Mouse (Mus musculus) forelimb bud, embryonic 11.5 days (tissue): ENCODE data around the gene Kdm4b.

Experiments
- DNase-seq: peaks from one replicate; pipeline ENCODE4 v3.0.0-alpha.2; 2012; ENCODE audit warnings: low read depth, low spot score

Gene Kdm4b

DNA sequence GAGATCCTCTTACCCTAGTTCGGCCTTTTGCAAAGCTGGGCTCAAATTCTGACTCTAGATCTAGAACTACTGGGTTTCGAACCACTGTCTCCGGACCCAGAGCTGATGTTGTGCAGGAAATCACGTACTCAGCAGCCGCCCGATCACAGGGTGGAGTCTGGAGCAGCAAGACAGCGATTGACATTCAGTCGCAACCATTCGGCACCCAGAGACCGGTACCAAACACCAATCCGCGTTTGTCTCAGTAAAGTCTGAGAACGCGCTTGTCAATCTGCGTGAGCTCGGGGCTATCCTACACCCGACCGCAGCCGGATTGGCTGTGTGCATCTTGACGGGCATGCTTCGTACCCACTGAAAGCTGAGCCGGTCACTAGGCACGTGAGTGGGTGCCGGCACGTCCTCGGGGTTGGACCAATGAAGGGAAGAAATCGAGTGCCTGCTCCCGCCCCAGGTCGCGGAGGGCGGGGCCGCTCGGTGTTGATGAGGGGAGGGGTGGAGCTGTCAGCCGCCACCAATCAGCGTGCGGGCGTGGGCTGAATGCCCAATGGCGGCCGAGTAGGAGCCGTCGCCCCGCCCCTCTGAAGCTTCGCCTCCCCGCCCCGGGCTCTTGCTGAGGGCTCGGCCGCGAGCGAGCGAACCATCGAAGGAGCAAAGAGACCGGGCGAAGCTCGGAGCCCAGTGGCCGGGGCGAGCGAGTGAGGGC is at the start of gene Kdm4b:
Gene Kdm4b, plus strand, starts transcription at position 613 of the 703 bp plus-strand sequence.
- DNase-seq = peak; percentile 98

DNA sequence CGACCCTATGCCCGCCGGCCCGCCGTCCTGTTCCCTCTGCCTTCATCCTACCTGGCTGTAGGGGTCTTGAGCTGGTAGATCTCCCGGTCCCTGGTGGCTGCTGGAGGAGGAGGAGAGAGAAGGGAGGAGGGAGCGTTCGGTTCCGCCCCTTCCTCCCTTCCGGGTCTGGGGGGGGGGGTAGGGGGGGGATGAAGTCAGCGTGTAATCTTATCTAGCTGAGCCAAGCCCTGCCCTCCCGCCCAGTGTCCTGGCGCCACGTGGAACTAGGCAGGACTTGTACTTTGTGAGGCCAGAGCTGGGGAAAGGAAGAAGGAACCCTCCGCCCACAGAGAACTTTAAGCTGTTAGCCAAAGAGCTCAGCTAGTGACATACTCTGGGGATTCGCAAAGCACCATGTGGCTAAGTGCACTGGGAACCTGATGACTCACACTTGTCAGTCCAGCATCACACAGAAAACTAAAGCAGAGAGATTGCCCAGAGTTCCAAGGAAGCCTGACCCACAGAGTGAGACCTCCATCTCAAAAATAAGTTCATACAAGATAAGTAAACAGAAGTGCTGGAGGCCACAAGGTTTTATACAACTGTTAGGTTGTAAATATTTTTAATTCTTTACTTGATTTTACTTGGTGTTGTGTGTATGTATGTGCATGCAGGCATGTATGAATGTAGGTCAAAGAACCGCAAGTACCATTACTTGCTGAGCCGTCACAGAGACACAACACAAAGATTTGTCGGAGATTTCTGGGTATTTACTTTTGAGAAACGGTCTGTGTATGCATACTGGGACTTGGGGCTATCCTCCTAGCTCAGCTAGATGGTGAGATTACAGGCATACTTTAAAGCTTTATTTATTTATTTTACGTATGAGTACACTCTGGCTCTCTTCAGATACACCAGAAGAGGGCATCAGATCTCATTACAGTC is 49.0 kb upstream of the Kdm4b start, which contains the start of gene Ticam1:
Gene Ticam1, minus strand, starts transcription at position 144 of the 924 bp plus-strand sequence.
- peak; percentile 98 for DNase-seq

DNA sequence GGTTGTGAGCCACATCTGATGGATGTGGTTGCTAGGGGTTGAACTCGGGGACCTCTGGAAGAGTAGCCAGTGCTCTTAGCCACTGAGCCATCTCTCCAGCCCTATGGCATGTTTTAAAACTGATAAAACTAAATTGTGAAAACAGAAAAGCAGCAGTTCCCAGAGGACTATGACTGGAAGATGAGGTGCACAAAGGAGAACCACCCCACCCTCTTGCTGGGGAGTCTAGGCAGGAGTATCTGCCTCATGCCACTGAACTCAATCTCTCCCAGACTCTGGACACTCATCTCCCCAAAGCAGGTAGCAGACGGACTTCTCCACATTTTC is 48.3 kb upstream of the Kdm4b start:
- no peak for DNase-seq

DNA sequence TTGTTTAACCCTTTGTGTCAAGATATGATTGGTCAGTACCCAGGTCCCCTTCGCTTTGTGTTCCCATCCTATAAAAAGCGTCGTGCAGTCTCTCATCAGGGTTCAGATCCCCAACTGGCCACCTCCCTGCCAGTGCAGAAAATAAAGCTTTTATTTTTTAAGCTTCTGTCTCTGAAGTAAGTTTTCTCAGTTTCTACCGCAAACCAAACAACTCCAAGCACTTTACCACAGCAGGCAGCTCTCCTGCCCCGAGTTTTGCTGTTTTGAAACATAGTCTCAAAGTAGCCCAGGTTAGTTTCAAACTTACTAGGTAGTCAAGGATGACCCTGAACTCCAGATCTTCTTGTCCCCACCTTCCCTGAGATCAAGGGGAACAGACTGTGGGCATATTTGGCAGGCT is 47.5 kb upstream of the Kdm4b start:
- DNase-seq = no peak

DNA sequence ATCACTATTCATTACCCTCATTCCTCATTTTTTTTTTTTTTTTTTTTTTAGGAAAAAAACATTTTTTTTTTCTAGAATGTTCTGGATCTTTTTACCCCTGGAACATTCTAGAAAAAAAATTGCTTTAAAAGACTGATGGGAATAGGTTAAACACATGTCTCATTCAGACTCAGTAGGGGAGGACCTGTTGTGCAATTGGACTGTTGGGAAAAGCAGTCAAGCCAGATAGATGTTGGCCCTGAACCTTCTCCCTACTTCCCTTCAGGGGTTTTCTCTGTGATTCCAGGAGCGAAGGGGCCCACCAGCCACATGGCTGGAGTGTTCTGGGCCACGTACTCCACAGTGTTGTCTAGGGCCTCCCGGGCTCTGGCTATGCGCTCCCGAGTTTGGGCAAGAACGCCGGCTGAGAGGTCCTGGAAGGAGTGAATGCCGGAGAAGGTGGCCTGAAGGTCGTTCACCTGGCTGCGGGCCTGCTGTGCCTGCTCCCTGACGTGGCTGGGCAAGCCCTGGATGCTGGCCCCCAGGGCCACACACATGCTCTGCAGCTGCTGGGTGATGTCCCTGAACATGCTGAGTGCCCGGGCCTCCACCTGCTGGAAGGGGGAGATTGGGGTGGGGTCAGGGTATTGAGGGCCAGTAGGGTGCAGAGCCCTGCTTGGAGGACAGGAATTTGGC is 46.2 kb upstream of the Kdm4b start:
- DNase-seq = no peak

DNA sequence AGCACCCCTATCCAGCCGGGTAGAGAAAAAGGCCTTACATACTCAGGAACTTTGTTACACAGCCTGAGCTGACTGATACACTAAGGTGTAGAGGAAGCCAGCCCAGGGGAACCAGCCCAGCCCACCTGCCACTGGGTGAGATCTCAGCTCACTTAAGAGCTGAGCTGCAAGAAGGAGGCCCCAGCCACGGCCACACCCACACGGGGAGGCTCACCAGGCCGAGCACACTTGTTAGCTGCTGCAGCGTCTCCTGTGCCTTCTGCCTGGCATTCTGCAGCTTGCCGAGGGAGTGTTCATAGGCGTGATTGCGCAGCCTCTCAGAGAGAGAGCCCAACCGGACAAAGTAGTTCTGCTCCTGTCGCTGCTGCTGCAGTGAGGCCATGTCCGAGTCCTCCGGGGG is 44.7 kb upstream of the Kdm4b start:
- DNase-seq = no peak

DNA sequence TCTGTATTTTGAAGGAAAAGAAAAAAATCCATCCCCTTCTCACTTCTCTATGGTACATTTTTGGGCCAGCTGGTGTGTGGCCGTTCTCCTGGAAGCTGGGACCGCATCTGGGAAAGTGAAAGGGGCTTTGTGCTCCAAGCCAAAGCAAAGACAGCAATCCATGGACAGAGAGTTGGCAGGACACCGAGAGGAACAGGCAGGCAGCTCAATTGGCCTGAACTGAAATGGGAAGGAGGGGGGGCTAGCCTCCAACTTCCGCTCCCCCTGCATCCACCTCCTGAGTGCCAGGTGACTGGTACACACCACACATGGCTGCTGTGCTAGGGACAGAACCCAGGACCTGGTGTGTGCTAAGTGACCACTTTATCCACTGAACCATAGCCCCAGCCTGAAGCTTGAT is 43.1 kb upstream of the Kdm4b start:
- DNase-seq = no peak

DNA sequence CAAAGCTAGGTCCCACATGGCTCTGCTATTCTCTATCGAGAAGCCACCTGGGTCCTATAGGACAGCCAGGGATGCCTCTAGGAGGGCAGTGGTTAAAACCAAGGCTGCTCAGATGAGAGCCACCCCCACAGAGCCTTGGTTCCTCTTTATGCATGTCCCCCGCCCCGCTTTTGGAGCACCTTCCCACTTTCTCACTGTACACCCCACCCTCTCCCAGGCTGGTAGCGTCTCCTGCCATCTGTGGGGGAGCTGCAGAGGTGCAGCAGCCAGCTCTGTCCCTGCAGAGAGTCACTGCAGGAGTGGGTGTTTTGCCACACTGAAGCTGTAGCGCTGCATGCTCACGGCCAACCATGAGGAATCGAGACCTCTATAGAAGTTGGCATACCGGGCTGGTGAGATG is 42.5 kb upstream of the Kdm4b start:
- DNase-seq = no peak

DNA sequence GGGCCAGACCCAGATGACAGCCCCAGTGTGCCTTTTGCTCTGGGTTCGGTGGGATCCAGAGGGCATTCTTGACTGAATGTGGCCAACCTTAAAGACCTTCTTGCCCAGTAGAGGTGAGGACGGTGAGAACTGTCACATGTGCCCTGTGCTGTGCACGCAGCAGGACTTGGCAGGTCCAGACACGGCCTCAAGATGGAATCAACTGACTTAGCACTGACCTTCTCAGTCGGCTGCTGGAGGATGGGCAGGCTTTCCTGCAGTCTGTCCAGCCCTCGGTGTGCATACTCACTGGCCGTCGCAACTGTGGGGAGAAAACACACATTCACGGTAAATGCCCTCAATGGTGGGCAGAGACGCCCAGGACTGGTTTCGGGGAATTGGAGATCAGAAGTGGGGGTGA is 39.9 kb upstream of the Kdm4b start:
- no peak for DNase-seq

DNA sequence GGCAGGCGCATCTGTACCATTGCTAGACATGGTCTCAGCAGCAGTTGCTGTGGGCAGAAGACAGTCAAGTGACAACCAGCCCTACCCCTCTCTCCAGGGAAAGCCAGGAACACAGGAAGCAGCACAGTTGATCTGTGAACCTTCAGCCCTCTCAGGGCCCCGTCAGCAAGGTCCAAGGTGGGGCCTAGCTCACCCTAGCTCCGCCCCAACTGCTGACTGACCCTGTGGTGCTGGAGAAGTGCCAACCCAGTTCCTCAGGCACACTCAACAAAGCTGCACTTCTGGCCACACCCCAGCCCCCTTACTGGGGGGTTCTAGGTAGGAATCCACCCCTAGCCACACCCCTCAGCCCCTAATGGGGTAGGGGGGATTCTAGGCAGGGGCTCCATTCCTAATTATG is 38.0 kb upstream of the Kdm4b start:
- DNase-seq = no peak

DNA sequence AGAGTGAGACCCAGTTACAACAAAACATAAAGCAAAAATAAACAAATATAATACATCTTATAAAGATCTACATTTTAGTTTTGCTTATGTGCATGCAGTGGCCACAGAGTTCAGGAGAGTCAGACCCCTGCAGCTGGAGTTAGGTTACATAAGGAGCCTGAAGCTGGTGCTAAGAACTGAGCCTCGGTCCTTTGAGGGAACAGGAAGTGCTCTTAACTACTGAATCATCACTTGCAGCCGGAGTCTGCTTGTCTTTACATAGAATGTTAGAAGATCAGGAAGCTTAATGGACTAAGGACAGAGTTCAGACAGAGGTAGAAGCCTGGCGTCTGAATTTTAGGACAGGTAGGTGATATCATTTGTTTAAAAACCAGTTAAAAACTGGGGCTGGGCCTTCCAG is 37.0 kb upstream of the Kdm4b start:
- DNase-seq = no peak

DNA sequence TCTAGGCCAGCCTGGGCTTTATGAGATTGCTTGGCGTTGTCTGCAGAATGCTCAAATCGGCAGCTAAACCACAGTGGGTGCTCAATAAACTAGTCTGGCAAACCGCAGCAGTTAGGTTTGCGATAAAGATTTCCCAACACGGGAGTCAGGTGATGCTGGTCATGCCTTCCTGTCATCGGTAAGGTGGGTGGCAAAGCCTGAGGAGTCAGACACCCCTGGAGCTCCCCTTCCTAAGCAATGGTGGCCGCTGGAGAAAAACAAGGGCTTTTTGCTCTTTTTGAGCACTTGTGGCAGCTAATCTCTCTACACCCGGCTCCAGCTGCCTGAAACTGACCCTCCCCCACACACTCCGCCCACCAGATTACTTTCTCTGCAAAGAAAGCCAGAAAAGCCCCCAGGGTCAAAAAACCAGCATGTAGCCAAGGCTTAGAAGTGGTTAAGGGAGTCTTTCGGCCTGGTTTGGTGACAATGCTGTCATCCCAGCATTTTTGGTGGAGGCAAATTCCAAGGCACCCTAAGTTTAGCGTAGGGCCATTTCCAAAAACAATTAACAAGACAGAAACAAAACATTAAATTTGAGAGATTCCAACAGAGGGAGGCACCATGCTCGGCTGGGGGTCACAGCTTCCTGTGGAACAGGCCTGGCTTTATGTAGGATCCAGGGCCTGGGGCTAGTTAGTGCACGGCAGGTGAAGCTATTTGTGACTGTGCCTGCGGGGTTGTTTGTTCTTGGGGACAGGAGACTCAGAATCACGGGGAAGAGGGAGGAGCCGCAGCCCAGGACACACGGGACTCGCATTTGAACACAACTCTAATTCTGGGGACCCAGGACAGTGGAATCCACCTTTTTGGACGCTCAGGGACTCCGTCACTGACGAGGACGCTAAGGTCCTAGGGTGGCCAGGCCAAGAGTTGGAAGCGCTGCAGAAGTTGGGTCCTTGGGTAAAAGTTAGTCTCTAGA is 36.2 kb upstream of the Kdm4b start:
- peak; percentile 87 for DNase-seq

DNA sequence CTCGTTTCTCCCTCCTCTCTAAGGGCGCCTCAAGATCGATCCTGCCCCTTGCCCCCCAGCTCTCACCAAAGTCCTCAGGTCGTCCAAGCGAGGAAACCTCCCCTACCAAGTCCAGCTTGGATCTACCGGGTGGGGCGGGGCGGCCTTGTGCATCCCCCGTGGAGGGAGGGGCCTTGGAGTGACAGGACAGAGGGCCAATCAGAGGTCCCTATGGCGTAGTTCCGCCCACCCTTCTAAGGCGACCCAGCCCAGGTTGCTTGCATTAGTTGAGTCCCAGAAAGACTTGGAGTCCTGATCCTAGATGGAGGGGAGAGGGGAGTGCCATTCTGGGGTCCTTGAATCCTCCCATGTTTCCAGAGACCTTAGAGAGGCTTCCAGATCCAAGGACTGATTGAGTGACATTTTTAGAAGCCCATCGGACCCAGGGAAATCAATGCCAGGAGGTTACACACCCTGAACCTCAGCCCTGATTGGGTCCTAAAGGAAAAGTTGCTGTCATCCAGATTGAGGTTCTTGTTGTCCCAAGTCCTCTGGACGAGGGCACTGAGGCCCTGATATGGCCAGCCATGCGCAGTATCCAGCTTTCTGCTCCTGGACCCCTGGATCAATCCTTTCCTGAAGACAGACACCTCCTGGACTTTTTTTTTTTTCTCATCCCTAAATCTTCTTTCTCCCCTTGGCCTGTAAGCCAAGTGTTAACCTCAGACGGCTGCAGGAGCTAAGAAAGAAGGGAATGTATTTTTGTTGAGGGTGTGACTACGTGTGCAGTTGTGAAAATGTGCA is 35.3 kb upstream of the Kdm4b start:
- DNase-seq = peak; percentile 97

DNA sequence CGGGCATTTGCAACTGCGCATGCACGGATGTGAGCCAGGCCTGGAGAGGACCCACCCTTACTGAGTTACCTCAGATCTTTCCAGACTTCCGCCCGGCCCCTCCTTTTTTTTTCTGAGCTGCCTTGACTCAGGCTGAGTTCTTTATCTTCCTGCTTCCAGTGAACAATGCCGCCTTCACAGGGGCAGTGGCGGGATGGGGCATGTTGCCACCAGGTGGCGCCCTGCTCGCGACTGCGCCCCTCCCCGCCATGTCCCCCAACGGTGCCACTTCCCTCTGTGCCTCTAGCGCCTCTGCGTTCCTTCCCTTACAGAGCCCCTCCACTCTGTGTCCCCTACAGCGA is 34.7 kb upstream of the Kdm4b start:
- DNase-seq = peak; percentile 89

DNA sequence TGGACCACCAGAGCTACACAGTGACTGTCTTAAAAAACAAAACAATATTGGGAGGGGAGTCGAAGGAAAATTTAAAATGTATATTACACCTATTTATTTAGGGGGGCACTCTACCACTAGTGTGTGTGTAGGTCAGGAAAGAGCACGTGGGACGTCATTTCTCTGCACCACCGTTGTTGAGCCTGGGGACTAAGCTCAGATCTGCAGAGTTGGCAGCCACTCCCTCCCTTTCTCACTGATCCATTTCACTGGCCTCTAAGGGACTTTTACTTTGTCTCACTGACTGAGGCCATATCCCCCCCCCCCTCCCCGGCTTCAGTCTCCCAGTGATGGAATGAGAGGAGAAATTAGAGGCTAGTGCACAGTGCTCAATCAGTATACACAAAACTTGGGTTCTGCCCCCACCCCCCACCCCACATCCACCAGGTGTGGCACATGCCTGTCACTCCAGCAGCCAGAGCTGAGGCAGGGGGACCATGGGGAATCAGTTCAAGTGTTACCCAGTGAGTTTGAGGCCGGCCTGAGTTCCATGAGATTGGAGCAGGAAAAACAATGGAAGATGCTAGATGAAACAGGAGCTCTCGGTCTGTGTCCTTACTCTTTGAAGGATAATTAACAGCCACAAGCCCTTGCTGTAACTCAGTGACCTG is 33.9 kb upstream of the Kdm4b start:
- DNase-seq = no peak

DNA sequence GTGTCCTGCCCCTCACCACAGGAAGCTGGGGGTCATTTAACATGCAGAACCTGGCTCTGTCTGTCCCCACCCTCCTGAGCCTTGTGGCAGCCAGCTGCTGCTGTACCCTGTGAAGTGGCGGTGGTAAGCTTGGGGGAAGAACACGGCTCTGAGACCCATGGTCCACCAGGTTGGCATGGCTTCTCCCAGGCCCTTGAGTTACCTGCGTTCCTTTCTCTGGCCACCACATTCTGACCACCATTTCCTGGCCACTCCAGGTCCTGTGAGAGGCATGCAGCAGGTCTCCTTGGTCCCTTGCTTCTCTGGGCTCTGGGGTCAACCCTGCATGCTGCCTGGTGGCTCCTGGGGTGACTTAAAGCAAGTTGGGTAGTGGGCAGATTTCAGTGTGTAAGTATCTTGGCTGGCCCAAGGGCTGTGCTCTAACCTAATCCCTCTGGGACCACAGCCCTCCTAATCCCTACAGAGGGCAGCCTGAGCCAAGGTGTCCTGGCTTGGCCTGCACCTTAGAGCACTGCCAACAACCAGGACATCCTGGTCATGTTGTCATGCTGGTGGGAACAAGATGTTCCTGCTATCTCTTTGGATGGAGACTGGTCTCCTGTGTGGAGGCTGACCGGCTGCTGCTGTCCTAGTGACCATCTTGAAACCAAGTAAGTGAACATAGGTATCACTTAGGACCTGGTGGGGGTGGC is 33.2 kb upstream of the Kdm4b start, which contains the start of gene Plin3:
Gene Plin3, minus strand, starts transcription at position 343 of the 692 bp plus-strand sequence.
- no peak for DNase-seq

DNA sequence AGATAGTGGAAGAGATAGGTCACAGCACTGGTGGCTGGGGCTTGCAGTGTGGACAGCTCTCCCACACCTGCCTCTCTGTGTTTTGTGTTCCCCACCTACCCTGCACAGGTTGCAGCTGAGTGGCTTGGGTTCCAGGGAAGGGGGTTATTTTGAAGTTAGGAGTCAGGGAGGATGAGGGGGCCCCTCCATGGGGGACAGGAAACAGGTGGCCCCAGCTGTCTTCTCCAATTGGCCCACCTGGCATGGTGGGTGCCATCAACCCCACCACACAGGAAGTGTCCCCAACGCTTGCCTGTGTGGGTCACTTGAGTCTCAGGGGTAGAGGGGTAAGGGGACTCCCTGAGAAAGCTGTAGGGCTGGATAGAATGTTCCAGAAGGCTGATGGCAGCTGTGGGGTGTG is 32.6 kb upstream of the Kdm4b start:
- DNase-seq = no peak

DNA sequence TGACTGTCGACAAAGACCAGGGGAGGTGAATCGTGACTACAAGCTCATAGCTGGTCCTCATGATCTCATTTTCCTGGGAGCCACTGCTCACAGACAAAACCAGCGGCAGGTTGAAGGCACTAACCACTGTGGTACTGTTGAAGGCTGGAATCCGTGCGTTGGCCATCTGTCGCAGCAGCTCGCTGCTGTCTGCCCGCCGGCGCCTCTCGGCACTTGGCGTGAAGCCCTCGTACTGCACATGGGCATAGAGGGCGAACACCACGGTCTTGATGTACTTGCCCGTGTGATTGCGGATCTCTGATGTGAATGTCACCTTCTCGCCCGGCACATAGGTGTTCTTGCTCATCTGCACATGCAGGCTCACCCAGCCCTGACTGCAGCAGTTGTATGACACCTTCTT is 31.6 kb upstream of the Kdm4b start:
- no peak for DNase-seq

DNA sequence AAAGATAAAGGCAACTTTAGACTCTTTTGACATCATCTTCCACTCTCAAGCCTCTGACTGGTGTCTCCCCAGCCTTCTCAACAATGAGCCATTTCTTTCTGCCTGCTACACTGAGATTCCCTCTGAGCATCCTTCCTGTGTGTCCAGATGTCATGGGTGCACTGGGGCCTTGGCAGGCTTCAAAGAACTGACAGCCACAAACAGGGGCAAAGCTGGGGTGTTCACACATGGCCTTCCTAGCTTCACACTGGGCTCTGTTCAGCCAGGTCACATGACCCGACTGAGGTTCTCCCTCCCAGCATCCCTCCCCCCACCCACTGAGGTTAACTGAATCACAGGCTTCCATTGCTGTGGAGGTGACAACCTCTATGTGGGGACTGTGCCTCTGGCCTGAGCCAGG is 29.7 kb upstream of the Kdm4b start:
- no peak for DNase-seq
